Mouse (Mus musculus) midbrain, embryonic 14.5 days (tissue): ENCODE data around the gene Krtap19-5. TPM values are rescaled to one million over a fixed set of nuclear protein-coding genes. Genes with fewer than 3 reads are reported as not detected.

Experiments used
- ATAC-seq: fragments of 200-750 bp; cut with Nextera tagmentation; 2 replicates; pipeline ENCODE4 v1.8.0; 2017; ENCODE audit warnings: moderate number of reproducible peaks, moderate library complexity; ENCODE audit not compliant: low FRiP score, low TSS enrichment
- DNase-seq: peaks from one replicate; pipeline ENCODE4 v3.0.0-alpha.2; 2015
- H3K27ac ChIP-seq: fragments of 300-500 bp; sonication (generic); replicated peaks from 2 replicates; pipeline ENCODE4 v1.5.1; 2014; ENCODE audit warnings: mild to moderate bottlenecking, low read depth, low read length, moderate library complexity
- H3K27me3 ChIP-seq: fragments of 300-500 bp; sonication (generic); 2 replicates; pipeline ENCODE4 v1.6.1; 2014; ENCODE audit warnings: low read length, control low read depth, mixed read lengths; ENCODE audit not compliant: control insufficient read depth, insufficient read depth
- H3K36me3 ChIP-seq: fragments of 300-500 bp; sonication (generic); 2 replicates; pipeline ENCODE4 v1.6.1; 2014; ENCODE audit warnings: low read length, control low read depth; ENCODE audit not compliant: control insufficient read depth, insufficient read depth
- H3K4me1 ChIP-seq: fragments of 300-500 bp; sonication (generic); 2 replicates; pipeline ENCODE4 v1.6.1; 2014; ENCODE audit warnings: mild to moderate bottlenecking, antibody characterized with exemption, low read length, control low read depth; ENCODE audit not compliant: control insufficient read depth, insufficient read depth
- H3K4me2 ChIP-seq: fragments of 300-500 bp; sonication (generic); 2 replicates; pipeline ENCODE4 v1.6.1; 2014; ENCODE audit warnings: mild to moderate bottlenecking, low read length, moderate library complexity
- H3K4me3 ChIP-seq: fragments of 300-500 bp; sonication (generic); replicated peaks from 2 replicates; pipeline ENCODE4 v1.5.1; 2014; ENCODE audit warnings: low read depth, low read length
- H3K9ac ChIP-seq: fragments of 300-500 bp; sonication (generic); replicated peaks from 2 replicates; pipeline ENCODE4 v1.6.1; 2014; ENCODE audit warnings: mild to moderate bottlenecking, low read length, moderate library complexity
- H3K9me3 ChIP-seq: fragments of 300-500 bp; sonication (generic); 2 replicates; pipeline ENCODE4 v1.6.1; 2016; ENCODE audit warnings: low read length, control low read depth, mixed read lengths; ENCODE audit not compliant: control insufficient read depth
- WGBS: fragments of 180-500 bp; shearing (Covaris S2); extraction: QIAGEN DNeasy Blood & Tissue Kit; methylation state at CpG from one replicate; pipeline ENCODE4 v1.1.7; 2014; 5-methylcytosine and 5-hydroxymethylcytosine counted together
- polyA plus RNA-seq: library from polyadenylated mRNA; unstranded; fragments of >200 nt; fragmentation: Nextera tagmentation; extraction: Ambion mirVana; gene quantifications from 2 replicates; pipeline ENCODE4 v1.2.1, GENCODE M21; 2014

Gene Krtap19-5
- polyA plus RNA-seq, 1 experiment from 2014 or later = not detected

DNA sequence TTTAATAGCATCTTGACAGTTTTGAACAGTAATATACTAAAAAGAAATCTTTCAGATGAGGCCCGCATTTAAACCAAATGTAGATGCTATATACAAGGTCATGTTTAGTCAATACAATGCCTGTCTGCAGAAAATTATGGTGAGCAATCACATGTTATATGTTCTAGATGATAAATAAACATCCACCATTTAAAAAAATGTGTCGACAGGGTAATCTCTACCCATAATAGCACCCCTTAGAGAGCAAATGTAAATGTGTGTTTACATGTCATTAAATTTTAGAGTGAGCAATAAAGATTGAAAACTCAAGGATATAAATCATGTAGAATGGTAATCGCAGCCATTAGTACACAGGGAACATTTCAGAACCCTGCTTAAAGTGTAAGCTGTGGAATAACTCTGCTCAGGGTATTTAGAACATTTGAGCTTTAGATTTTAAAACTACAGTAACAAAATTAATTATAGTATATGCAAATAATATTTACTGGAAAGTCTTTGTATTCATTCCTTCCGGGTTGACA is 31.3 kb downstream of the Krtap19-5 start:
- no peaks in the 10 kb centered on the region for H3K4me1 ChIP-seq
- no peak overlapping the region for H3K4me2 ChIP-seq
- H3K9ac ChIP-seq = no peak overlapping the region
- H3K4me3 ChIP-seq = no peak overlapping the region
- H3K27ac ChIP-seq = no peak overlapping the region
- WGBS = 92% methylated on average over 4 of the region's 4 CpGs
- no peaks in the 10 kb centered on the region for H3K9me3 ChIP-seq
- H3K36me3 ChIP-seq = no peaks in the 10 kb centered on the region
- H3K27me3 ChIP-seq = no peaks in the 10 kb centered on the region
- no peak for DNase-seq
- no peak for ATAC-seq

DNA sequence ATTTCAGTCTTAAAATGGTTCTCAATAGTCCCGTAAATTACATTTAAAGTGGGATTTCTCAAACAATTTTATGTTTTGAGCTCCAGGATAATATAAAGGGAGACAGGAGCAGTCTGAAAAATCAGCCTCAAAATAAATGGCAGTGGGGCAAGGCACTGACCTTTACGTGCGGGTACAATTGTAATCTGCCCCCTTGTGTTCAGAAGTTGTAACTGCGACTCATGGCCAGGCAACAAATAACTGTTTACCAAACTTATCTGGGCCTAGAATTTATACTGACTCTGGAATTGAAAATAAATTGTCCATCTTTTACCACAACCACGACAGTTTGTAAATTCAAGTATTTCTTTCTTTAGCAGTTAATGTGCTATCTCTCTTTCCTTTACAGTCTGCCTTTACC is 44.8 kb downstream of the Krtap19-5 start:
- Histone ChIP-seq H3K36me3 (no peaks in the 10 kb centered on the region), H3K9ac (no peak overlapping the region), H3K27me3 (no peaks in the 10 kb centered on the region), H3K4me1 (no peaks in the 10 kb centered on the region), H3K27ac (no peak overlapping the region), H3K4me3 (no peak overlapping the region), H3K9me3 (no peaks in the 10 kb centered on the region), H3K4me2 (no peak overlapping the region)
- 15% methylated on average over 5 of the region's 5 CpGs for WGBS
- ATAC-seq = no peak
- DNase-seq = peak; percentile 67

DNA sequence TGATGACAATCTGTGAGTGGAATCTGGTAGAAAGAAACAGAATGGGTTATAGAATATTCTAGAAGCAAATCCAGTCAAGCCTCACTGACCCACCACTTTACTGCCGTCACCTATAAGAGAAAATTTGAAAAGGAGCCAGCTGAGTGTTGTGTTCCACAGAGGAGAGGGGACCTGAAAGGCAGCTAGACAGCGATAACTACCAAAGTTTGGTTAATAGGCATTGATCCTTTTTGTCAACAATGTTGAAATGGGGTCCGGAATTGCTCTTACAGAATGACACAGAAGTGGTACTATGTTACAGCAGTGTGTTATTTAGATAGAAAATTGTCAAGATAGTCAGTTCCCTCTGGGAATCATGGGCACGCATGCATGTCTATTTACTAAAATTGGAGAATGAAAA is 47.7 kb downstream of the Krtap19-5 start:
- no peaks in the 10 kb centered on the region for H3K4me1 ChIP-seq
- DNase-seq (no peak), ATAC-seq (no peak)
- WGBS = 89% methylated on average over 4 of the region's 4 CpGs
- H3K27me3 ChIP-seq = no peaks in the 10 kb centered on the region
- no peak overlapping the region for H3K9ac ChIP-seq
- no peak overlapping the region for H3K27ac ChIP-seq
- H3K36me3 ChIP-seq = no peaks in the 10 kb centered on the region
- H3K4me2 ChIP-seq = no peak overlapping the region
- no peak overlapping the region for H3K4me3 ChIP-seq
- H3K9me3 ChIP-seq = no peaks in the 10 kb centered on the region

DNA sequence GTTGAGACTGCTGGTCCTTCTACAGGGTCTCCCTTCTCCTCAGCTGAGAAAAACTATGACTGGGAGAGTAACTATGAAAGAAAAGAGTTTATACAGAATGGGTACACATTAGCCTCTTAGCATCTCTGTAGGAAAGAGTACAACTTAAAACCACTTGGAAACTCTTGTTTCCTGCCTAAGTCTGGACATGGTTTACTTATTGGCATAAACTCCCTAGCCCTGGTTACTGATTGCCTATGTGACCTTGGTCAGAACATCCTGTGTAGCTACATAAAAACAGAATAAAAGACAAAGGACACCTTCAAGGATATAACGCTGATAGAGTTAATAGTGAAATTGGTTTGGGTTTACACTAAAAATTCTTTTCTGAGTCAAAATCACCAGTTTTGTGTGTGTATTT is 48.9 kb downstream of the Krtap19-5 start:
- Histone ChIP-seq H3K9me3 (no peaks in the 10 kb centered on the region), H3K27ac (no peak overlapping the region), H3K36me3 (no peaks in the 10 kb centered on the region), H3K4me2 (no peak overlapping the region), H3K9ac (no peak overlapping the region), H3K4me1 (no peaks in the 10 kb centered on the region), H3K27me3 (no peaks in the 10 kb centered on the region), H3K4me3 (no peak overlapping the region)
- no peak for ATAC-seq
- no peak for DNase-seq
- 92% methylated on average over 1 of the region's 1 CpGs for WGBS

Other genes with a start within 250 kb of the Krtap19-5 start
- gene Krtap26-1, start 248.7 kb downstream of the Krtap19-5 start, polyA plus RNA-seq = not detected in 2 replicates
- not detected in 2 replicates for gene Krtap27-1, start 224.8 kb downstream of the Krtap19-5 start, polyA plus RNA-seq
- gene 2310061N02Rik, start 188.5 kb downstream of the Krtap19-5 start, polyA plus RNA-seq = not detected in 2 replicates
- not detected in 2 replicates for gene Krtap13-1, start 167.6 kb downstream of the Krtap19-5 start, polyA plus RNA-seq
- gene Krtap13, start 144.8 kb downstream of the Krtap19-5 start, polyA plus RNA-seq = not detected in 2 replicates
- gene 2310034C09Rik, start 137.6 kb downstream of the Krtap19-5 start, polyA plus RNA-seq = not detected in 2 replicates
- not detected in 2 replicates for gene 2310057N15Rik, start 122.3 kb downstream of the Krtap19-5 start, polyA plus RNA-seq
- gene Gm5965, start 118.6 kb downstream of the Krtap19-5 start, polyA plus RNA-seq = not detected in 2 replicates
- gene Gm20741, start 84.2 kb downstream of the Krtap19-5 start, polyA plus RNA-seq = not detected in 2 replicates
- gene Krtap15, start 76.2 kb downstream of the Krtap19-5 start, polyA plus RNA-seq = not detected in 2 replicates
- gene Krtap14, start 70.3 kb downstream of the Krtap19-5 start, polyA plus RNA-seq = not detected in 2 replicates
- gene Krtap19-1, start 27.0 kb downstream of the Krtap19-5 start, polyA plus RNA-seq = not detected in 2 replicates
- not detected in 2 replicates for gene Krtap19-2, start 22.2 kb downstream of the Krtap19-5 start, polyA plus RNA-seq
- not detected in 2 replicates for gene Krtap19-3, start 18.4 kb downstream of the Krtap19-5 start, polyA plus RNA-seq
- not detected in 2 replicates for gene Krtap19-4, start 11.4 kb downstream of the Krtap19-5 start, polyA plus RNA-seq
- gene Krtap19-9b, start 35.8 kb upstream of the Krtap19-5 start, polyA plus RNA-seq = not detected in 2 replicates
- gene Krtap16-3, start 66.4 kb upstream of the Krtap19-5 start, polyA plus RNA-seq = not detected in 2 replicates
- gene Krtap22-2, start 114.3 kb upstream of the Krtap19-5 start, polyA plus RNA-seq = not detected in 2 replicates
- not detected in 2 replicates for gene Gm10229, start 118.8 kb upstream of the Krtap19-5 start, polyA plus RNA-seq
- gene Krtap6-1, start 135.2 kb upstream of the Krtap19-5 start, polyA plus RNA-seq = not detected in 2 replicates
- not detected in 2 replicates for gene Gm10228, start 145.0 kb upstream of the Krtap19-5 start, polyA plus RNA-seq
- not detected in 2 replicates for gene Krtap6-5, start 151.4 kb upstream of the Krtap19-5 start, polyA plus RNA-seq
- not detected in 2 replicates for gene 1110025L11Rik, start 167.5 kb upstream of the Krtap19-5 start, polyA plus RNA-seq
- not detected in 2 replicates for gene Krtap6-3, start 187.6 kb upstream of the Krtap19-5 start, polyA plus RNA-seq
- not detected in 2 replicates for gene Gm6358, start 244.4 kb upstream of the Krtap19-5 start, polyA plus RNA-seq